Mouse (Mus musculus) adrenal gland, adult 10 weeks (tissue): Measurements from ENCODE around the gene Slfn3. TPM values are rescaled to one million over a fixed set of nuclear protein-coding genes. Genes with fewer than 3 reads are reported as not detected.

Experiments
- polyA plus RNA-seq: library from polyadenylated mRNA; stranded (reverse); fragments of 350-450 nt; fragmentation: Illumina TruSeq; extraction: RNeasy Lipid Tissue Mini Kit (QIAGEN cat#74804); gene quantifications from one replicate; pipeline ENCODE4 v1.2.3, GENCODE M21; 2014; ENCODE audit warnings: low read depth, low replicate concordance

The Slfn3 gene
- 11.0 TPM for polyA plus RNA-seq

GRCm38 (mm10) chr11:83191134-83191893 lies at the start of gene Slfn3:
TSS of gene Slfn3 (plus strand) at chr11:83191330.

DNA sequence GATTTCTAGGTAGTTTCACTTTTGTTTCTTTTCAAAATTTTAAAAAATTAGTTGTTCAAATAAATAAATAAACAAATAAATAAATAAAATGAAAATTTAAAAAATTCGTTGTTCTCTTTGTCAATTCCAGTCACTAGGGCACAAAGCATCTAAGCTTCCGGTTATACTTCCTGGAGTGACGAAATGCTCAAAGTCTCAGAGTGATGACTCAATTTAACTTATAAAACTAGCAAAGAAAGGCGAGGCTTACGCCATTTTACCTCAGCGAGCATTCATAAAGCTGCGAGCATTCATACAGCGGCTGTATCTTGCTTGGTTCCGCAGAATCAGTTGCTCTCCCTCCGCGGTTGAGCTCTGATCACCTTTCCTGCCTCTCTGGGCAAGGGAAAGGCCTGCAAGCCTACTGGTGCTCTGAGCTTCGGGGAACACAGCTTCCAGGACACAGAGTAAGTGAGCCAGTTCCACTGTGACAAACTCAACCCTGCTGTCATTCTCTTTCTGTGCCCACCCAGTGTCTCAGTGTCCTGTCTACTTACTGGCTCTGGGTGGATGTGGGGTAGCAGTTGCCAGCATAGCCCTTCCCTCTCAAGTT lies 16.1 kb upstream of the Slfn3 start, which contains the start of gene Slfn4:
Gene Slfn4, plus strand, starts transcription at position 239 of the 592 bp plus-strand sequence.

Other genes starting within 250 kb of the Slfn3 start
- 57.6 TPM for gene Slfn5, start 240.0 kb upstream of the Slfn3 start, polyA plus RNA-seq
- 62.3 TPM for gene Slfn9, start 199.5 kb upstream of the Slfn3 start, polyA plus RNA-seq
- 21.9 TPM for gene Slfn8, start 170.5 kb upstream of the Slfn3 start, polyA plus RNA-seq
- 9.8 TPM for gene Slfn2, start 126.2 kb upstream of the Slfn3 start, polyA plus RNA-seq
- 0.82 TPM for gene Slfn1, start 74.5 kb upstream of the Slfn3 start, polyA plus RNA-seq
- gene Slfn4, start 16.1 kb upstream of the Slfn3 start, polyA plus RNA-seq, result 0.35 TPM
- gene Slfn14, start 95.4 kb downstream of the Slfn3 start, polyA plus RNA-seq, result not detected
- 55.1 TPM for gene Ap2b1, start 107.7 kb downstream of the Slfn3 start, polyA plus RNA-seq
- gene Pex12, start 111.3 kb downstream of the Slfn3 start, polyA plus RNA-seq, result 33.0 TPM
- gene Rasl10b, start 217.8 kb downstream of the Slfn3 start, polyA plus RNA-seq, result 1.2 TPM
- not detected for gene Gas2l2, start 238.1 kb downstream of the Slfn3 start, polyA plus RNA-seq
- gene 1700020L24Rik, start 246.3 kb downstream of the Slfn3 start, polyA plus RNA-seq, result not detected